Mouse (Mus musculus): ENCODE measurements around the gene Ofcc1. TPM values are rescaled to one million over a fixed set of nuclear protein-coding genes. Genes with fewer than 3 reads are reported as not detected.

Ofcc1 gene
- total RNA-seq, 1 experiment from 2014 or later, result not detected

- DNase-seq, result no peak
Observed at GRCm38 (mm10) chr13:39979294-39980061, 381.8 kb downstream of the Ofcc1 start.

DNA sequence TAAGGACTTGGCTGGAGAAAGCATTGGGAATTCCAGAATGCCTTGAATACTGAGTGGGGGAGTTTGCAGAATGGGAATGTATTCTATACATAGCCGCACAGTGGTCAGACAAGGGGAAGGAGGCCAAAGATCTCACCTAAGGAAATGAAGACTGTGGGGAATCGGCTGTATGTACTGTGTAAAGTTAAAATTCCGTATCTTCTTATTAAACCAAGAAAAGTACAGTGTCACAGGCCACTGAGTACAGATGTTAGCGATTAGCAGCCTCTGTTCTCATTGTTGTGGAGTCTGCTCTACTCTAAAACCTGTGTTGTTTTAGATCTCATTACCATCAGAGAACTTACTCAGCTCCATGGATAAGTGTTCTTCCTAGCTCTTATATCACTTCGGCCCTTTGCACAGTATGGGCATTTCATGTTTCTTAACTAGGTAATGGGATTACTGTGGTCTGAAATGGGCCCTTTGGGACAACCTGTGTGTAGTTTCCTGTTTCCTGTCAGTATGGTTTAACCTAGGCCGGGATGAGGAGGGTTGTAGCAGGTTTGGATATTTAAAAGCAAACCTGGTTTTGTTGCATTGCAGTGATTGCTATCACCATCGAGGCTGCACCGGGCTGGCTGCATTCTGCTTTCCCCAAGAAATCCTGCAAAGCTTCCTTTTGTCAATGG is 392.8 kb downstream of the Ofcc1 start:
- DNase-seq, result no peak

GRCm38 (mm10) chr13:39957226-39957625 is 404.0 kb downstream of the Ofcc1 start:
- DNase-seq, result no peak

GRCm38 (mm10) chr13:39956017-39956416 is 405.2 kb downstream of the Ofcc1 start:
- no peak for DNase-seq
